Mouse (Mus musculus): ENCODE data around the gene Myo18a. TPM values are rescaled to one million over a fixed set of nuclear protein-coding genes. Genes with fewer than 3 reads are reported as not detected.

Gene Myo18a
- polyA plus RNA-seq, 1 experiment from 2014 or later, result 16.0 TPM

DNA sequence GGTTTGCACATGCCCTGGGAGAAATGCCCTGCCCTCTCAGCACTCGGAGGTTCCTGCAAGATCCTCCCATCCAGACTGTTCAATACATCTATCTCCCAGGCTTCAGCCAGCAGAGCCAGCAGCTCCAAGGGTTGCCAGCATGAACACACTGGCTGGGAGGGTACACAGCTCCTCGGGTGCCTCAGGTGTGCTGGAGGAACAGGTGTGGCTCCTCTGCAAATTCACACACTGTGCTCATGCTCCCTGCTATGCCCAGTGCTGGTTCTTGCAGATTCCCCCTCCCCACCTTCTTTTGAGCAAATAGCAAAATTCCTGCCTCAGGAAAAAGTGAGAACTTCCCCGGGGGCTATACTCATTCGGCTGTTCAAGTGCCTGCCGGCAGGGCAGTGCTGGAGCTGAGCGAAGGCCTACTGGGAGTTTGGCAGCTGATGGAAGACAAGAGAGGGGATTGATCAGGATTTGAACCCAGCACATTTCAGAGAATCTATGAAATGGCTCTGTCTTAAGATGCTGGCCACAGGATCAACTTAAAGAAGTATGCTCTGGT lies 111.7 kb downstream of the Myo18a start:
- H3K27me3 ChIP-seq (ENCODE audit: control insufficient read depth, insufficient read depth, low read depth, low read length), result 0 out of 2 replicates have a peak, but pooled peaks cover 3% of the 10 kb centered on the region

DNA sequence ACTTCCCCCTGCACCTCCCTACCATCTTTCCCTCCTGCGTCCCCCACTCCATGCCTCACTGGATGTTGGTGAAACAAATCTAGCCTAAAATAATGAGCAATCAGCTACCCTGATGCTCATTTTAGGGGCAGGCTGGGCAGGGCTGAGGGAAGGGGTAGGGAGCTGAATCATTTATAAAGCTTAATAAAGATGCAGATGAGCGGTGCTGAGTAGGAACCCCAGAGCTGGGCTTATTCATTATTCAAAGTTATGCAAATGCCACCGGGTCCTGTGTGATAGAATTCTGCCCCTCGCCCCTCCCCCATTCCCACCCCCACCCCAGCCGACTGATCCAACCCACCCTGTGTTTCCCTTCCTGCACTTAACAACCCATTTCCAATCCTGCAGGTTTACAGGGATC lies 112.2 kb downstream of the Myo18a start:
- Histone ChIP-seq H3K27me3 (ENCODE audit: control insufficient read depth, insufficient read depth, low read depth, low read length) (0 out of 2 replicates have a peak, but pooled peaks cover 3% of the 10 kb centered on the region), H3K4me1 (ENCODE audit: control insufficient read depth, low read depth, low read length) (no peaks in the 10 kb centered on the region; the same call in 1 of the 2 replicates), H3K36me3 (ENCODE audit: control insufficient read depth, insufficient read depth) (no peaks in the 10 kb centered on the region), H3K9ac (ENCODE audit: low read depth, low read length) (no peak overlapping the region), H3K4me2 (ENCODE audit: low read depth, low read length) (no peak overlapping the region), H3K9me3 (replicated peaks; ENCODE audit: control insufficient read depth, low read length) (no peaks in the 10 kb centered on the region), H3K4me3 (ENCODE audit: low read depth, low read length) (no peak overlapping the region), H3K27ac (ENCODE audit: low read length) (no peak overlapping the region)
- ATAC-seq (ENCODE audit: low read depth), result no peak
- WGBS (ENCODE audit: insufficient replicate concordance), result 54% methylated on average over 5 of the region's 5 CpGs

More for the DNA sequence above, 111.7 kb downstream of the Myo18a start:
- H3K4me2 ChIP-seq (ENCODE audit: low read depth, low read length), result no peak overlapping the region
- H3K4me3 ChIP-seq (ENCODE audit: low read depth, low read length), result no peak overlapping the region
- no peak for ATAC-seq (ENCODE audit: low read depth)
- 63% methylated on average over 6 of the region's 6 CpGs for WGBS (ENCODE audit: insufficient replicate concordance)
- no peak overlapping the region for H3K27ac ChIP-seq (ENCODE audit: low read length)
- H3K9me3 ChIP-seq (replicated peaks; ENCODE audit: control insufficient read depth, low read length), result no peaks in the 10 kb centered on the region
- no peaks in the 10 kb centered on the region; the same call in 1 of the 2 replicates for H3K4me1 ChIP-seq (ENCODE audit: control insufficient read depth, low read depth, low read length)
- no peak overlapping the region for H3K9ac ChIP-seq (ENCODE audit: low read depth, low read length)
- H3K36me3 ChIP-seq (ENCODE audit: control insufficient read depth, insufficient read depth), result no peaks in the 10 kb centered on the region

GRCm38 (mm10) chr11:77875847-77876759 lies 113.1 kb downstream of the Myo18a start:
- Histone ChIP-seq H3K9ac (ENCODE audit: low read depth, low read length) (no peak overlapping the region), H3K36me3 (ENCODE audit: control insufficient read depth, insufficient read depth) (no peaks in the 10 kb centered on the region), H3K27ac (ENCODE audit: low read length) (no peak overlapping the region), H3K4me2 (ENCODE audit: low read depth, low read length) (no peak overlapping the region), H3K9me3 (replicated peaks; ENCODE audit: control insufficient read depth, low read length) (no peaks in the 10 kb centered on the region), H3K27me3 (ENCODE audit: control insufficient read depth, insufficient read depth, low read depth, low read length) (0 out of 2 replicates have a peak, but pooled peaks cover 3% of the 10 kb centered on the region), H3K4me1 (ENCODE audit: control insufficient read depth, low read depth, low read length) (no peaks in the 10 kb centered on the region; the same call in 1 of the 2 replicates), H3K4me3 (ENCODE audit: low read depth, low read length) (no peak overlapping the region)
- 29% methylated on average over 26 of the region's 26 CpGs for WGBS (ENCODE audit: insufficient replicate concordance)
- no peak for ATAC-seq (ENCODE audit: low read depth)

GRCm38 (mm10) chr11:77876760-77877148 lies 113.7 kb downstream of the Myo18a start:
- WGBS (ENCODE audit: insufficient replicate concordance), result 55% methylated on average over 11 of the region's 11 CpGs
- Histone ChIP-seq H3K9ac (ENCODE audit: low read depth, low read length) (no peak overlapping the region), H3K27ac (ENCODE audit: low read length) (no peak overlapping the region), H3K36me3 (ENCODE audit: control insufficient read depth, insufficient read depth) (no peaks in the 10 kb centered on the region), H3K4me2 (ENCODE audit: low read depth, low read length) (no peak overlapping the region), H3K4me1 (ENCODE audit: control insufficient read depth, low read depth, low read length) (no peaks in the 10 kb centered on the region; the same call in 1 of the 2 replicates), H3K9me3 (replicated peaks; ENCODE audit: control insufficient read depth, low read length) (no peaks in the 10 kb centered on the region), H3K4me3 (ENCODE audit: low read depth, low read length) (no peak overlapping the region), H3K27me3 (ENCODE audit: control insufficient read depth, insufficient read depth, low read depth, low read length) (0 out of 2 replicates have a peak, but pooled peaks cover 3% of the 10 kb centered on the region)
- no peak for ATAC-seq (ENCODE audit: low read depth)

- Histone ChIP-seq H3K4me1 (ENCODE audit: control insufficient read depth, low read depth, low read length) (no peaks in the 10 kb centered on the region), H3K27me3 (ENCODE audit: control insufficient read depth, insufficient read depth, low read depth, low read length) (no peaks in the 10 kb centered on the region), H3K9me3 (replicated peaks; ENCODE audit: control insufficient read depth, low read length) (no peaks in the 10 kb centered on the region), H3K36me3 (ENCODE audit: control insufficient read depth, insufficient read depth) (no peaks in the 10 kb centered on the region), H3K27ac (ENCODE audit: low read length) (no peak overlapping the region), H3K9ac (ENCODE audit: low read depth, low read length) (no peak overlapping the region), H3K4me3 (ENCODE audit: low read depth, low read length) (no peak overlapping the region), H3K4me2 (ENCODE audit: low read depth, low read length) (no peak overlapping the region)
- no peak for ATAC-seq (ENCODE audit: low read depth)
- 38% methylated on average over 10 of the region's 10 CpGs for WGBS (ENCODE audit: insufficient replicate concordance)
Observed at GRCm38 (mm10) chr11:77884524-77885245, 121.6 kb downstream of the Myo18a start.

GRCm38 (mm10) chr11:77885246-77885575 lies 122.2 kb downstream of the Myo18a start:
- ATAC-seq (ENCODE audit: low read depth), result no peak
- WGBS (ENCODE audit: insufficient replicate concordance), result 52% methylated on average over 8 of the region's 8 CpGs
- no peaks in the 10 kb centered on the region for H3K9me3 ChIP-seq (replicated peaks; ENCODE audit: control insufficient read depth, low read length)
- H3K4me2 ChIP-seq (ENCODE audit: low read depth, low read length), result no peak overlapping the region
- H3K27ac ChIP-seq (ENCODE audit: low read length), result no peak overlapping the region
- no peaks in the 10 kb centered on the region for H3K4me1 ChIP-seq (ENCODE audit: control insufficient read depth, low read depth, low read length)
- H3K27me3 ChIP-seq (ENCODE audit: control insufficient read depth, insufficient read depth, low read depth, low read length), result no peaks in the 10 kb centered on the region
- H3K4me3 ChIP-seq (ENCODE audit: low read depth, low read length), result no peak overlapping the region
- no peaks in the 10 kb centered on the region for H3K36me3 ChIP-seq (ENCODE audit: control insufficient read depth, insufficient read depth)
- H3K9ac ChIP-seq (ENCODE audit: low read depth, low read length), result no peak overlapping the region

- 22% methylated on average over 17 of the region's 17 CpGs for WGBS (ENCODE audit: insufficient replicate concordance)
- H3K4me2 ChIP-seq (ENCODE audit: low read depth, low read length), result no peak overlapping the region
- no peak overlapping the region for H3K27ac ChIP-seq (ENCODE audit: low read length)
- H3K4me1 ChIP-seq (ENCODE audit: control insufficient read depth, low read depth, low read length), result no peaks in the 10 kb centered on the region; the same call in 1 of the 2 replicates
- no peak for ATAC-seq (ENCODE audit: low read depth)
- no peaks in the 10 kb centered on the region for H3K9me3 ChIP-seq (replicated peaks; ENCODE audit: control insufficient read depth, low read length)
- H3K27me3 ChIP-seq (ENCODE audit: control insufficient read depth, insufficient read depth, low read depth, low read length), result no peaks in the 10 kb centered on the region
- H3K9ac ChIP-seq (ENCODE audit: low read depth, low read length), result no peak overlapping the region
- no peaks in the 10 kb centered on the region for H3K36me3 ChIP-seq (ENCODE audit: control insufficient read depth, insufficient read depth)
- no peak overlapping the region for H3K4me3 ChIP-seq (ENCODE audit: low read depth, low read length)
Observed at GRCm38 (mm10) chr11:77887373-77887960, 124.4 kb downstream of the Myo18a start.

DNA sequence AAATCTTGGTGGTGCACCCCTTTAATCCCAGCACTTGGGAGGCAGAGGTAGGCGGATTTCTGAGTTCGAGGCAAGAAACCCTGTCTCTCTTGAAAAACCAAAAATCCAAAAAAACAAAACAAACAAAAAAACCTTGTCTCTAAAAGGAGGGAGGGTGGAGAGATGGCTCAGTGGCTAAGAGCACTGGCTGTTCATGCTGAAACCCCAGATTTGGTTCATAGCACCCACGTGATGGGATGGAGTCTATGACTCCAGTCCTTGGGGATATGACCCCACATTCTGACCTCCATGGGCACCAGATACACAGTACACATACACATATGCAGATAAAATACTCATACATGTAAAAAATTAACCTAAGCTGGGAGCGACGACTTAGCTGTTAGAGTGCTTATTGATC lies 125.8 kb downstream of the Myo18a start:
- H3K4me3 ChIP-seq (ENCODE audit: low read depth, low read length), result no peak overlapping the region
- H3K9me3 ChIP-seq (replicated peaks; ENCODE audit: control insufficient read depth, low read length), result no peaks in the 10 kb centered on the region
- H3K4me2 ChIP-seq (ENCODE audit: low read depth, low read length), result no peak overlapping the region
- H3K27me3 ChIP-seq (ENCODE audit: control insufficient read depth, insufficient read depth, low read depth, low read length), result peaks cover 3% of the 10 kb centered on the region; the same call in 1 of the 2 replicates
- H3K9ac ChIP-seq (ENCODE audit: low read depth, low read length), result no peak overlapping the region
- no peak for ATAC-seq (ENCODE audit: low read depth)
- H3K4me1 ChIP-seq (ENCODE audit: control insufficient read depth, low read depth, low read length), result no peaks in the 10 kb centered on the region; the same call in 1 of the 2 replicates
- no peak overlapping the region for H3K27ac ChIP-seq (ENCODE audit: low read length)
- no peaks in the 10 kb centered on the region for H3K36me3 ChIP-seq (ENCODE audit: control insufficient read depth, insufficient read depth)
- WGBS (ENCODE audit: insufficient replicate concordance), result 53% methylated on average over 5 of the region's 5 CpGs
